Mouse (Mus musculus): ENCODE data around the gene Mip.
"Not testable (repeated sequence)": the region's sequence is repeated elsewhere in the genome, so short reads cannot be mapped to it uniquely, and the experiment has no call there.

Gene Mip

DNA sequence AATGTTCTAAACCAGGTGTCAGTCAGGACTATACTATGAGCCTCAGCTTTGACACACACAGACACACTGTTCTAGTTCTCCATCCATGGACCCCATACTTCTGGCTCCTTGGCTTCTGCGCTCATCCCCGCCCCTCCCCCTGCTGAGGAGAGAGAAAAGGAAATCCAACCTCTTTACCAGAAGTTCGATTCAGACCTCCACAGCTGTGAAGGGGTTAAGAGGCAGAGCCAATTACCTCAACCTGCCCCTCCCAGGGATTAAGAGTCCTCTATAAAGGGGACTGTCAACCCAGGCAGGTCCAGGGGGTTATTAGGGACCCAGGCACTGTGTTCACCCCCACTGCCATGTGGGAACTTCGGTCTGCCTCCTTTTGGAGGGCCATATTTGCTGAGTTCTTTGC lies at the start of gene Mip:
TSS of gene Mip (plus strand) at position 301 of the 400 bp plus-strand sequence.
- DNase-seq: no peak

DNA sequence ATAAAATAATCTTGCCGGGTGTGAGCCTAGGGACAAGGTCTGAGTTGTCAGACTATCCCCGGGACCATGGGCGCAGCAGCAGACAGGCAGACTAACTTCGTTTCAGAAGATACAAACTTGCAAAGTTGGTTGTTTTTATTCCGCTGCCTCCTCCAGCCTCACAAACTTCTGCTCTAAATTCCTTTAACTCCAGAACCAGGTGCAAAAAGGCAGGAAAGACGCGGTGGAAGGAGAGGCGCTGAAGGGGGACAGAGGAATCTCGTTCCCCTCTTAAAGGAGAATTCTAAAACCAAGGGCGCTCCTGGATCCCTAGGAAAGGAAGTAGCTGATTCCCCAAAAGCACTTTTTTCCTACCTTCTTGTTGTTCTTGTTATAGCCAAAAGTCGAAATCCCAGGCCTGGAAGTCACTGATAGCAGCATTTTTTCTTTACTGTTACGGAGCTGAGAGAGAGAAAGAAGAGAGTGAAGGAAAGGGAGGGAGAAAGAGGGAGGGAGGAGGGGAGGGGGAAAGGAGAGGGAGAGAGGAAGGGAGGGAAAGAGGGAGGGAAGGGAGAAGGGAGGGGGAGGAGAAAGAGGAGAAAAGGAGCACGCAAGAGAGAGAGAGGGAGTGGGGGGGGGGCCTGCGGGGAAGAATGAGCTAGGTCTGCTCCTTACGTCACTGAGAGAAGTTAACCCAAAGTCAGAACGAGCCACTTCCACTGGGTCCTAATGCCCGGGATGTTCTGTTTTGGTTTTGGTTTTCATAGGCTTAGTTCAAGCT lies 49.5 kb upstream of the Mip start:
- peak; percentile 64 for DNase-seq

DNA sequence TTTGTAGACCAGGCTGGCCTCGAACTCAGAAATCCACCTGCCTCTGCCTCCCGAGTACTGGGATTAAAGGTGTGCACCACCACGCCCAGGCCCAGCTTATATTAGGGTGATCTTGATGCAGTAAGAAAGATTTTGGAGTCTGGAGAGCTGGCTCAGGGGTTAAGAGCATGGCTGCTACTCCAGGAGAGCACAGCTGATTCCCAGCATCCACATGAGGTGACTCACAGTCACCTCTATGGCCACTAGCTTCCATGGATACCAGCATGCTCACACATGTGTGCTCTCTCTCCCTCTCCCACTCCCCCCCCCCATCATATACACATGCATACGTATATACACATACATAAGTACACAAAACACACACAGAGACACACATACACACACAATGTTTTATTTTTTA lies 48.3 kb upstream of the Mip start:
- DNase-seq: no peak

DNA sequence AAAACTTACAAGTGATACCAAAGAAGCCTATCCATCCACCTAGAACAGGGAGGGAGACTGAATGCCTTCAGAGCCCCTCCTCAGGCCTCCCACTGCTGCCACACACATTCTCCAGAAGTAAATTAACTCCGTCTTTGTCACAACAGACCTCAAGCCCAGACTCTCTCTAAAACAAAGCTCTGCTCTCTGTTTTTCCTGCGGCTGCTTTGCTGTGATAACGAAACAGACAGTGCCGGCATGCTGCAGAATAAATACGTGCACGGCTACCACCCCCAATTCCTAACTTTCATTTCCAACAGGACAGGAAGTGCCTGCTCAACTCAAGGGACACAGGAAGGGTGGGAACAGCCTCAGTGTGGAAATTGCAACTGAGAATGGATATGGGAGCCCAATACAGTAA lies 45.6 kb upstream of the Mip start, which contains the start of gene Rbms2:
TSS of gene Rbms2 (minus strand) at position 309 of the 400 bp plus-strand sequence.
- DNase-seq: no peak

DNA sequence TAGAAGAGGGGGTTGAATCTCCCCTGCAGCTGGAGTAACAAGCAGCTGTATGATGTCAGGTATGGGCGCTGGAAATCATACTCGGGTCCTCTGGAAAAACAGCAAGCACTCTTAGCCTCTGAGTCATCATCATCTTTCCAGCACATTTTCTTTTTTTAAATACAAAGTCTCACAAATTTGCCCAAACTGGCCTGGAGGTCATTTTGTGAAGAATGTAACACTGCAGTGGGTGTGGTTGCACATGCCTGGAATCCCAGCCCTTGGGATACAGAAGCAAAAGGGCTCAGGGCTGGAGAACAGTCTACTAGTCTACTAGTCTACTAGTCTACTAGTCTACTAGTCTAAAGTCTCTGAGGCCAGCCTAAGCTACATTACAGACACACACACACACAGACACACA lies 41.3 kb upstream of the Mip start:
- no peak for DNase-seq

DNA sequence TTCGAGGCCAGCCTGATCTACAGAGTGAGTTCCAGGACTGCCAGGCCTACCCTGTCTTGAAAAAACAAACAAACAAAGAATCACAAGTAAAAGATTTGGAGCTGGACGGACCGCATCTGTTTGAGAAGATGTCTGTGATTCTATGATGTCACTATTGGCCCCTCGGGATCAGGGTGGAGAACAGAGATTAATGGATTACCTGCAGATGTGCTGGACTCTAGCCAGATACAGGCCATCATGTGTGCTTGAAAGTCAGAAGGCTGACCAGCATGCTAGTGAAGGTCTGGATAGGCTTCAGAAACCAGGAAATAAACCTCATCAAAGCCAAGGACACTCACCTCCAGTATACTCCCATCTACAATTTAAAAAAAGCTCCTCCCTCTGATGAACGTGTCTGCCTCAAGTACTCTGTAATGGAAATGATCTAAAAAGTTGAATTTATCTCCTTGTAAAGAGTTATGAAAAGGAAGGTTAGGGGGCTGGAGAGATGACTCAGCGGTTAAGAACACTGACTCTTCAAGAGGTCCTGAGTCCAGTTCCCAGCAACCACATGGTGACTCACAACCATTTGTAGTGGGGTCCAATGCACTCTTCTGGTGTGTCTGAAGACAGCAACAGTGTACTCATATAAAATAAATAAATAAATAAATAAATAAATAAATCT lies 40.2 kb upstream of the Mip start:
- DNase-seq: no peak

DNA sequence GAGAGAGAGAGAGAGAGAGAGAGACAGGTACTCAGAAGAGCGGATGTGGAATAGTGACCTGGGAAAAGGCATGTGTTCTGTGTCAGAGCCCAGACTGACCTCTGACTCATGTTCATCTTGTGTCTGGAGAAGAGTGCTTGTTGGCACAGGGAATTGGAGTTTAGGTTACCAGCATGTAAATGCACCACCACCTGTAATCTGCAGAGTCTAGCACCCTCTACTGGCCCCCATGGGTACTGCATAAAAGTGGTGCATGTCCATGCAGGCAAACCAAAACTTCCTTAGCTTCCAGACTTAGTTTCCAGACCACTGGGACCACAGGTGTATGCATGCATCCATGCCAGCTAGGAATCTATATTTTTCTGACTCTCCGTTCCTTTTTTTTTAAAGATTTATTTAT lies 39.7 kb upstream of the Mip start:
- peak; percentile 88 for DNase-seq

DNA sequence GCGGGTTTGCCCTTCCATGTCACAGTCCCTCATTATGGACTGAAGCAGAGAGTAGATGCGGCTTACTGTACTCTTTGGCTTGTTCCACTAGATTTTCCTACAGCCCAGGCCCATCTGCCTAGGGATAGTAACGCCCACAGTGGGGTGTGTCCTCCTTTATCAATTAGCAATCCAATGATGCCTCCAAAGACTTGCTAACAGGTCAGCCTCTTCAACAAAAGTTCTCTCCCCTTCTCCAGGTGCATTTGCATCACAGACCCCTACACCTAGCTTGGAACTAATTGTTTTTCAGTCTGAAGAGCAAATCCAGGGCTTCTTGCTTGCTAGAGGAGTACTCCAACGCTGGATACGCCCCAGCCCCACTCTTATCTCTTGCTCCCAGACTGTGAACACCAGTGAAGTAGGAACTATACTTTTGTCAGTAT lies 38.4 kb upstream of the Mip start:
- DNase-seq: no peak

DNA sequence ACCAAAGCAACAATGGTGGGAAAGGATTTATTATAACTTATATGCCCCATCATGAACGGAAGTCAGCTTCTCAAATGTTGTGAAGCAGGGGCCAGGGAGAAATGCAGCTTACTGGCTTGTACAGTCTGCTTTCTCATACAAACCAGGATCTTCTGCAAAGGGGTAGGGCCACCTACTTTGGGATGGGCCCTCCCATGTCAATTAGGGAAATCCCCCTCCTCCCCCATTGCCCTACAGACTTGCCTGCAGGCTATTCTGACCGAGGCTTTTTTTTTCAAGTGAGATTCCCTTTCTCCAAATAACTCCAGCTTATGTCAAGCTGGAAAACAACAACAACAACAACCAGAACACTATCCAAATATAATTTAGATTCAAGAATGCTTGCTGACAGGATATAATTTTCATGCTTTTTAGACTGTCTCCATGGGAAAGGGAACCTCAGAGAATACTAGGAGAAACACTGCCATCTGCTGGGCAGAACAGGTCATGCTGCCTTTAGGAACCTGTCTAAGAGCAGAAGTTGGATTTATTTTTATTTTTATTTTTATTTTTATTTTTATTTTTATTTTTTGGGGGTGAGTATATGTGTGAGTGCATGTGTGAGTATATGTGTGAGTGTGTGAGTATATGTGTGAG lies 37.3 kb upstream of the Mip start:
- peak; percentile 85 for DNase-seq

DNA sequence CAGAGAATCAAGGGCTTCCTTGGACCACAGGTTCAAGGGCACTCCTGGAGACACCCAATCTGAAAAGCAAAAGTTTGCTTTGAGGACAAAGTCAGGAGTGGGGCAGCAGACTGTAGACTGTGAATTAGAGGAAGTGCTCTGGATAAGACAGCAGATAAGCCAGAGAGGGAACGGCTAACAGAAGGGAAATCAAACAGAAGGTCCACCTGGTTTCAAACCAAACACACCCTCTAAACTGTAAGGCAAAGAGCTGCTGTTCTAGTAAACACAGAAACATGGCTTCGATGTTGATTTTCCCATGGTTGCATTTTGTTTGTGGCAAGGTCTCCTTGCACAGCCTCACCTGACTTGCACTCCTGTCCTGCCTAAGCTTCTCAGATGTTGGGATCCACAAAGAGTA lies 34.2 kb upstream of the Mip start:
- no peak for DNase-seq

DNA sequence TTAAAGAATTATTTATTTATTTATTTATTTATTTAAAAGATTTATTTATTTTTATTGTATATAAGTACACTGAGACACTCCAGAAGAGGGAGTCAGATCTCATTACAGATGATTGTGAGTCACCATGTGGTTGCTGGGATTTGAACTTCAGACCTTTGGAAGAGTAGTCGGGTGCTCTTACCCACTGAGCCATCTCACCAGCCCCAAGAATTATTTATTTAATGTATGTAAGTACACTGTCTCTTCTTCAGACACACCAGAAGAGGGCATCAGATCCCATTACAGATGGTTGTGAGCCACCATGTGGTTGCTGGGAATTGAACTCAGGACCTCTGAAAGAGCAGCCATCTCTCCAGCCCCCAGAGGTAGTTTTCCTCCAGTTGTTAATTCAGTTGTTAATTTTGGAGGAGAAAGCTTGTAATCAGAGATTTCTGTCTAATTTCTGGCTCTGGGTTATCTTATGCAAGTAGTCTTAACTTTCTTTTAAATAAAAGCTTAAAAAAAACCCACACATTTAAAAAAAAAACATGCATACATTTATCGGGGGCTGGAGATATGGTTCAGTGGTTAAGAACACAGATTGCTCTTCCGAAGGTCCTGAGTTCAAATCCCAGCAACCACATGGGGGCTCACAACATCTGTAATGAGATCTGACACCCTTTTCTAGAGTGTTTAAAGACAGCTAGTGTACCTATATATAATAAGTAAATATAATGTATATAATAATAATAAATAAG lies 33.4 kb upstream of the Mip start:
- not testable (repeated sequence) for DNase-seq

DNA sequence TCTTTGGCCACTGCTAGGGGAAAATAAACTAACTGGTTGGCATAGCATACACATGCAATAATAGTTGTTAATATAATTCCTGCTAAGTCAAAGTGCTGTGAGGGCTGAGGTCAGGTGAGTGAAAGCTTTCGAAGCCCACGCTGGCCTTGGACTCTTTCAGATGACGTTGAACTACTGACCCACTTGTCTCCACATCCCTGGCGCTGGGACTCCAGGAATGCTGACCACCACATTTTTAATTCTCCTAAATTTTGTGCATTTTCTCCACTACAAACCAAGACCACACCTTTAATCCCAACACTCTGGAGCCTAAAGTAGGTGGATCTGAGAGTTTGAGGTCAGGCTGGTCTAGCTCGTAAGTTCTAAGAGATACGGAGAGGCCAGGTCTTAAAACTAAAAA lies 32.5 kb upstream of the Mip start:
- no peak for DNase-seq

DNA sequence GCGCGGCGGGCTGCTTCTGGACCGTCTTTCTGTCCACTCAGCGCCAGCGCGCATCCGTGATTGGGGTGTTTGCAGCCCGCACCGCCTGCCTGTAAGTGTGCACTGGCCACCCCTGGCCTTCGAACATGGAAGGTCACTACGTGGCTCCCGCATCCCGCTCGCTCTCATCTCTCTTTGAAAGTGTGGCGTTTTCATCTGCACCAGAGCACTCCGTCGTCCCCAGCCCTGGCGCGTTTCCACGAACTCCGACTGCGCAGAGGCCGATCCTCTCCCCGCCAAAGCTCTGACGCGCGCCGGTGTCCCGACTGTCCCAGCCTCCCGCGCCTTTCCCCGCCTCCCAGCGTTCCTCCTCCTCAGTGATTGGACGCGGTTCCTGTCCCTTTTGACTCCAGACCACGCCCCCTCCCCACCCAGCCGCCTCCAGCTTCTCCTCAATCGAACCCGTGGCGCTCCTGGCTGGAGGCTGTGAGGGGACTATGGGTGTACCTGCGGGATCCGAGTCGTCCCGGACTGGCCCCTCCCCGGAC lies 31.6 kb upstream of the Mip start, which contains the start of gene Gls2:
TSS of gene Gls2 (plus strand) at position 434 of the 527 bp plus-strand sequence.
- peak; percentile 97 for DNase-seq

DNA sequence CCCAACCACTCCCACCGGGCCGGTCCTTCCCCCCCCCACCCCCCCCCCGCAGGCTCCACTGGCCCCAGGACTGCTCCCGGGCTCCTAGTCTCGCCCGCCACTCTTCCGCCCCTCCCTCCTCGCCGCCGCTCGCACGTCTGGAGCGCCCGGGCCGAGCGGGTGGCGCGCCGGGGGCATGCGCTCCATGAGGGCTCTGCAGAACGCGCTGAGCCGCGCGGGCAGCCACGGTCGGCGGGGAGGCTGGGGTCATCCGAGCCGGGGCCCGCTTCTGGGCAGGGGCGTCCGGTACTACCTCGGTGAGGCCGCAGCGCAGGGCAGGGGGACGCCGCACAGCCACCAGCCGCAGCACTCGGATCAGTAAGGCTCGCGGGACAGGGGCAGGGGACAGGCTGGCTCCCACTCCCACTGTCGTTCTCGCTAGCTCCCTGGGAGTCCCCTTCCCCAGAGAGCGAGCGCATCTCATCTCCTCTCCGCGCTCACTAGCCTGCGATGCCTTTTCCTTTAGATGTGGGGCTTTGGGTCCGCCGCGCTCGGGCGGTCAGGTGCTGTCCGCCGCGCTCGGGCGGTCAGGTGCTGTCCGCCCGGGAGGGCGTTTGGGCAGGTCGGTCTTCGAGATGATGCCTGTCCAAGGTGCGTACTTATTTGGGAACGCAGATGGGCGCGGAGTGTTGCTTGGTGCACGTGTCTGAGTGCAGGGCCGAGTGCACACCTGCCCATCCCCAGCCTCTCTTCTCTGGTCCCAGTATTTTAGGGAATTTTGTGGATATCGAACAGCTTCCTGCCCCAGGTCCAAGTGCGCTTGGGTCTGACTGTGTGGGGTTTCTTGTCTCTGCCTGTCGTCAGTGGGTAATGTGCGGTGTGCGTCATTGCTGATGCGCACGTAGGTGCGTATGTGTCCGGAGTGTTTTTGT lies 30.8 kb upstream of the Mip start:
- peak; percentile 76 for DNase-seq

DNA sequence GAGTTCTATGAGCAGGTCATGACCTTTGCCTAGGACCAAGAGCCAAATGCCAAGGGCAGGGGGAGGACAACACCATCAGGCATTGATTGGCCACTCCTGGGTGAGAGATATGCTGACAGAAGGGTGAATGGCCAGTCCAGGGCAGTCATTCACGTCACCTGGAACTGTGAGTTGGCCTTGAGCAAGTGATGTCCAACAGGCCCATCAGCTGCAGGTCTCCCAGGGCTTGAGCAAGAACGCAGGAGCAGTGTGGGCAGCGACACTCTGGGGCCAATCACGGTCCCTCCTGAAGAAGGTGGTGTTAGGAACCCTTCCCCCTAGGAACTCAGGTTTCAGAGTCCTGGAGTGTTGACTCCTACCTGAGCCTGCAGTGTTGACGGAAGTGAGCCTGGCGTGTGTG lies 23.8 kb upstream of the Mip start:
- DNase-seq: no peak

DNA sequence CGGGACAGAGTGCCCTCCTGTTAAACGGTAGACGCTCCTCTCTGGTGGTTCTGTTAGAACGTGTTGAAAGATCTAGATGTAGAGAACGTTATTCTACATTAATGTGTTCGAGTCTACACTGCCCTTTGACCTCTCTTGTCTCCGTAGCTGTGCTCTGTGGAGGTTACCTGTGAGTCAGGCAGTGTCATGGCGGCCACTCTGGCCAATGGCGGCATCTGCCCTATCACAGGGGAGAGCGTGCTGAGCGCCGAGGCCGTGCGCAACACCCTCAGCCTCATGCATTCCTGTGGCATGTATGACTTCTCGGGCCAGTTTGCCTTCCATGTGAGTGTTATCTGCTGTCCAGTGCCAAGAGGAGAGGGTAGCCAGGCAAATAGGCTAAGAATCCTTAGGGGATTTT lies 20.7 kb upstream of the Mip start:
- no peak for DNase-seq

DNA sequence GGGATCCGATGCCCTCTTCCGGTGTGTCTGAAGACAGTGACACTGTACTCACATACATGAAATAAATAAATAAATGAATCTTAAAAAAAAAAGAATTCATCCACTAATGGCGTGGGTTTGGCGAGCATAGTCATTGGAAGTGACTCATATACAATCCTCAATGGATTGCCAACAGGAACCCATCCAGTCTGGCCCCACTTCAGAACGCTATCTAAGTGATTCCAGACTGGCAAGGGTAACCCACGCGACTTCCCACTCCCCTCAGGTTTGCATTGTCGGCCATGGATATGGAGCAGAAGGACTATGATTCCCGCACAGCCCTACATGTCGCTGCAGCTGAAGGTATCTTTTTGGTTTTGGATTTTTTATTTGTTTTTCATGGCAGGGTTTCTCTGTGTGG lies 17.3 kb upstream of the Mip start:
- DNase-seq: no peak

DNA sequence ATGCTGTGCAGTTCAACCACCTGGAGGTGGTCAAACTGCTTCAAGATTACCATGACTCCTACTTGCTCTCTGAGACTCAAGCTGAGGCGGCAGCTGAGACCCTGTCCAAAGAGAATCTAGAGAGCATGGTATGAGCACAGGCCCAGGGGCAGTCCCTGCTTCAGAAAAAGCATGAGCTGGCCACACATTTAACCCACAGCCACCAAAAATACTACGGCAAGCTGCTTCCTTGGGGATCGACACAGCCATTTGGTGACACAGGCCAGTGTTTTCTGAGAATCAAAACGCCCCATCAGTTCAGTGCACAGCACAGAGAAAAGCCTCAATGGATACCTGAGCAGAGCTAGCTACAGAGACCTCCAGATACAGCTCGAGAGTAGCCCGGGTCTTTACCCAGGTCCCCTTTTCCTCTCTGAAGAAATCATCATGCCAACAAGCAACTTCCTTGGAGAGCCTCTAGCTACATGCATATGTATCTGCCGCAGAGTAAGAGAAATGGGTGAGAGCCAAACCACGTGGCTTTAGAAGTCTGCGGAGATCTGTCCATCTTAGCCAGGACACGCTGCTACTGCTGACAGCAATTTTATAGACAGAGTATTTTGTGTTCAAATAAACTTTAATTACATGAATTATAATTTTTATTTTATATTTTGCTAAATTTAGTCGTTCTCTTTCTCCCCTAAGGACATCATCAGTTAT lies 16.2 kb upstream of the Mip start:
- no peak for DNase-seq

DNA sequence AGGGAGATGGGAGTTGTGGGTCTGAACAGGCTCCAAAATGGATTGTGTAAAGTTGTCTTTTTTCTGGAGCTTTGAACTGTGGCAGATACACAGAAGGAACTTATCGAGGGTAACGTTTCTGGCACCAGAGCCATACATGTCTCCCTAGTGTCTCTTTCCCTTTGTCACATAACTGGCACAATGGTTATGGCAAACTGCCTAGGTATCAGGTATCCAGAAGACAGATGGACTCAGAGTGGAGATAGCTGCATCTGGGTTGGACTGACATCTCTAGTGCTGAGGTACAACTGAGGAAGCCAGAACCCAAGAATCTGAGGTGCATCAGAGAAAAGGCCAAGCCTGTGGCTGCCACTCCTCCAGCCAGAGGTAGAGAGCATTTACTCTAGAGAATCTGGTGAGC lies 15.5 kb upstream of the Mip start:
- no peak for DNase-seq

DNA sequence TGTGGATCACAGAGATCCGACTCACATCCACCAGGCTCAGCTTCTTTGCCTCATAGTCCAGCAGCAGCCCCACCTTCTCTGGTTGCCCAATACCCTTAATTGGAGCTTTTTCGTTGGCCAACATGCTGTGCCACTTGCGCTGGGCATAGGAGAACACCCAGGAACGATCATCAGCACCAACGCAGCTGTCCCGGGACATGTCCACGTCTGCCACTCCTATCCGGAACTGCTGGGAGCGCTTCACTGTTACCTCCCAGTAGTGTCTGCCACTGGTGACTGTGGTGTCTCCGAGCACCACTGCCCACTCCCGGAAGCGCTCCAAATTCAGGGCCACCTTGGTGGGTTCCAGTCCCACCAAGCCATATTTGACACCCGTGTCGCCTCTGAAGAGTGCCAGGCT lies 14.7 kb upstream of the Mip start:
- peak; percentile 30 for DNase-seq

DNA sequence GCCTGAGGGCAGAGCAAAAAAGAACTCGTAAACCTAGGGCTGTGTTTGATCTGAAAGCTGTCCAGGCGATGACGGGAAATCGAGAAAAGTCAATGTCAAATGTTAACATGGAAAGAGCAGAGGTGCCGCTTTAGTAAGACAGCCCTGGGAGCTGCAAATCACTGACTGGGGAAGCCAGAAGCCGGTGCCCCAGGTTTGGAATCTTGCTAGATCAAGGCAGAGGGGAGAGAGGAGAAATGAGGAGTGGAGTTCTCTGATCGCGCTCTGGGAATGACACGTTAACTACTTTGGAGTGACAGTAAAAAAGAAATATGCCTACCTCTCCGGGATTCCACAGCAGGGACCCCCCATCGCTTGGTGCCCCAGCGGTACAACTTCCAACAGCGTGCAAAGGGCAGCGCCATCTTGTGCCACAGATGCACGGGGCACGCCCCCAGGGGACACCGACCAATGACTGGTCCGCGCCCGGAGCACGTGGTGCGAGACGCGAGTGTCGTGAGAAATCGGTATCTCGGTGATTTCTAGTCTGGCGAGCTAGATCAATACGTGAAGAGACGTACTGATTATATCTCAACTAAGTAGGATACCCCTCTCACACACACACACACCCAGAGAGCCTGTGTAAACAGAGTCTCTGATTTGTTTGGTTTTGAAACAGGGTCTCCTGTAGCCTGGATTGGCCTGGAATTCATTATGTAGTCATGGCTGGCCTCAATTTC lies 14.1 kb upstream of the Mip start, which contains the start of gene Spryd4:
TSS of gene Spryd4 (minus strand) at position 418 of the 719 bp plus-strand sequence.
- peak; percentile 93 for DNase-seq
